Mouse (Mus musculus) hindbrain, embryonic 11.5 days (tissue): ENCODE data around the gene Nlrc5. TPM values are rescaled to one million over a fixed set of nuclear protein-coding genes. Genes with fewer than 3 reads are reported as not detected.

Experiments
- ATAC-seq: fragments of 200-750 bp; cut with Nextera tagmentation; 2 replicates; pipeline ENCODE4 v1.8.0; 2017; ENCODE audit warnings: mild to moderate bottlenecking, moderate TSS enrichment, moderate library complexity; ENCODE audit not compliant: low FRiP score
- DNase-seq: peaks from one replicate; pipeline ENCODE4 v3.0.0-alpha.2; 2015; ENCODE audit warnings: low spot score
- H3K27ac ChIP-seq: fragments of 300-500 bp; sonication (generic); 2 replicates; pipeline ENCODE4 v1.5.1; 2014; ENCODE audit warnings: mild to moderate bottlenecking, low read depth, low read length
- H3K27me3 ChIP-seq: fragments of 300-500 bp; sonication (generic); 2 replicates; pipeline ENCODE4 v1.6.1; 2014; ENCODE audit warnings: mild to moderate bottlenecking, low read length, moderate library complexity, mixed read lengths; ENCODE audit not compliant: control insufficient read depth, insufficient read depth
- H3K36me3 ChIP-seq: fragments of 300-500 bp; sonication (generic); 2 replicates; pipeline ENCODE4 v1.6.1; 2014; ENCODE audit warnings: mild to moderate bottlenecking, low read length, moderate library complexity, mixed read lengths; ENCODE audit not compliant: control insufficient read depth, insufficient read depth
- H3K4me1 ChIP-seq: fragments of 300-500 bp; sonication (generic); replicated peaks from 2 replicates; pipeline ENCODE4 v1.6.1; 2014; ENCODE audit warnings: low read length, mixed read lengths; ENCODE audit not compliant: control insufficient read depth, insufficient read depth
- H3K4me2 ChIP-seq: fragments of 300-500 bp; sonication (generic); replicated peaks from 2 replicates; pipeline ENCODE4 v1.6.1; 2014; ENCODE audit warnings: mild to moderate bottlenecking, low read depth, low read length
- H3K4me3 ChIP-seq: fragments of 300-500 bp; sonication (generic); 2 replicates; pipeline ENCODE4 v1.5.1; 2014; ENCODE audit warnings: low read depth, low read length
- H3K9ac ChIP-seq: fragments of 300-500 bp; sonication (generic); 2 replicates; pipeline ENCODE4 v1.6.1; 2014; ENCODE audit warnings: low read depth, low read length
- H3K9me3 ChIP-seq: fragments of 300-500 bp; sonication (generic); 2 replicates; pipeline ENCODE4 v1.6.1; 2016; ENCODE audit warnings: low read length; ENCODE audit not compliant: control insufficient read depth
- WGBS: fragments of 180-500 bp; shearing (Covaris S2); extraction: QIAGEN DNeasy Blood & Tissue Kit; methylation state at CpG from one replicate; pipeline ENCODE4 v1.1.7; 2014; 5-methylcytosine and 5-hydroxymethylcytosine counted together
- polyA plus RNA-seq: library from polyadenylated mRNA; unstranded; fragments of >200 nt; fragmentation: Nextera tagmentation; extraction: Ambion mirVana; gene quantifications from 2 replicates; pipeline ENCODE4 v1.2.1, GENCODE M21; 2014

The Nlrc5 gene
- polyA plus RNA-seq, 1 experiment from 2014 or later, result 0.23 TPM

- Histone ChIP-seq H3K4me1 (no peaks in the 10 kb centered on the region), H3K27ac (no peak overlapping the region), H3K27me3 (no peaks in the 10 kb centered on the region), H3K9ac (no peak overlapping the region), H3K36me3 (no peaks in the 10 kb centered on the region), H3K4me2 (no peak overlapping the region), H3K4me3 (no peak overlapping the region), H3K9me3 (no peaks in the 10 kb centered on the region)
- no peak for DNase-seq
- 70% methylated on average over 8 of the region's 8 CpGs for WGBS
- no peak for ATAC-seq
Observed at GRCm38 (mm10) chr8:94543981-94544380, 109.8 kb downstream of the Nlrc5 start.

- Histone ChIP-seq H3K4me3 (no peak overlapping the region), H3K27ac (no peak overlapping the region), H3K27me3 (no peaks in the 10 kb centered on the region), H3K4me2 (no peak overlapping the region), H3K9me3 (no peaks in the 10 kb centered on the region), H3K4me1 (peaks cover 8% of the 10 kb centered on the region; the same call in 1 of the 2 replicates), H3K36me3 (no peaks in the 10 kb centered on the region), H3K9ac (no peak overlapping the region)
- 69% methylated on average over 5 of the region's 5 CpGs for WGBS
- DNase-seq (no peak), ATAC-seq (no peak)
Observed at GRCm38 (mm10) chr8:94549041-94549440, 114.9 kb downstream of the Nlrc5 start.

- ATAC-seq (no peak), DNase-seq (no peak)
- no peak overlapping the region for H3K4me2 ChIP-seq
- H3K27ac ChIP-seq, result no peak overlapping the region
- H3K9ac ChIP-seq, result no peak overlapping the region
- no peaks in the 10 kb centered on the region for H3K36me3 ChIP-seq
- H3K4me3 ChIP-seq, result no peak overlapping the region
- H3K4me1 ChIP-seq, result peaks cover 8% of the 10 kb centered on the region; the same call in 1 of the 2 replicates
- WGBS, result 69% methylated on average over 5 of the region's 5 CpGs
- H3K27me3 ChIP-seq, result no peaks in the 10 kb centered on the region
- H3K9me3 ChIP-seq, result no peaks in the 10 kb centered on the region
Observed at GRCm38 (mm10) chr8:94549482-94549881, 115.3 kb downstream of the Nlrc5 start.

GRCm38 (mm10) chr8:94549998-94550397 is 115.8 kb downstream of the Nlrc5 start:
- 87% methylated on average over 5 of the region's 5 CpGs for WGBS
- H3K36me3 ChIP-seq, result no peaks in the 10 kb centered on the region
- H3K9ac ChIP-seq, result no peak overlapping the region
- peaks cover 8% of the 10 kb centered on the region; the same call in 1 of the 2 replicates for H3K4me1 ChIP-seq
- no peaks in the 10 kb centered on the region for H3K27me3 ChIP-seq
- H3K9me3 ChIP-seq, result no peaks in the 10 kb centered on the region
- H3K4me2 ChIP-seq, result no peak overlapping the region
- no peak overlapping the region for H3K4me3 ChIP-seq
- ATAC-seq (no peak), DNase-seq (no peak)
- no peak overlapping the region for H3K27ac ChIP-seq

- Histone ChIP-seq H3K27ac (peak overlapping the region; percentile 51), H3K4me1 (peaks cover 8% of the 10 kb centered on the region; the same call in 1 of the 2 replicates), H3K36me3 (no peaks in the 10 kb centered on the region), H3K4me3 (no peak overlapping the region), H3K9me3 (no peaks in the 10 kb centered on the region), H3K4me2 (no peak overlapping the region), H3K9ac (no peak overlapping the region), H3K27me3 (no peaks in the 10 kb centered on the region)
- WGBS, result 36% methylated on average over 17 of the region's 17 CpGs
- ATAC-seq (peak; percentile 89), DNase-seq (peak; percentile 83)
Observed at GRCm38 (mm10) chr8:94551471-94552422, 117.6 kb downstream of the Nlrc5 start.

GRCm38 (mm10) chr8:94552696-94553095 is 118.5 kb downstream of the Nlrc5 start:
- Histone ChIP-seq H3K4me2 (no peak overlapping the region), H3K4me1 (peaks cover 8% of the 10 kb centered on the region; the same call in 1 of the 2 replicates), H3K9me3 (no peaks in the 10 kb centered on the region), H3K27me3 (no peaks in the 10 kb centered on the region), H3K27ac (no peak overlapping the region), H3K4me3 (no peak overlapping the region), H3K9ac (no peak overlapping the region), H3K36me3 (no peaks in the 10 kb centered on the region)
- ATAC-seq (no peak), DNase-seq (no peak)
- WGBS, result 79% methylated on average over 2 of the region's 2 CpGs

GRCm38 (mm10) chr8:94557281-94557680 is 123.1 kb downstream of the Nlrc5 start:
- ATAC-seq, result no peak
- H3K27ac ChIP-seq, result no peak overlapping the region
- 79% methylated on average over 3 of the region's 3 CpGs for WGBS

GRCm38 (mm10) chr8:94561256-94561655 is 127.1 kb downstream of the Nlrc5 start:
- no peaks in the 10 kb centered on the region for H3K9me3 ChIP-seq
- DNase-seq (peak; percentile 58), ATAC-seq (peak; percentile 83)
- peaks cover 6% of the 10 kb centered on the region for H3K4me1 ChIP-seq
- no peaks in the 10 kb centered on the region for H3K36me3 ChIP-seq
- no peak overlapping the region for H3K27ac ChIP-seq
- H3K9ac ChIP-seq, result no peak overlapping the region
- no peaks in the 10 kb centered on the region for H3K27me3 ChIP-seq
- WGBS, result 33% methylated on average over 5 of the region's 5 CpGs
- H3K4me2 ChIP-seq, result no peak overlapping the region
- no peak overlapping the region for H3K4me3 ChIP-seq

More at GRCm38 (mm10) chr8:94557281-94557680, 123.1 kb downstream of the Nlrc5 start:
- Histone ChIP-seq H3K9ac (no peak overlapping the region), H3K4me3 (no peak overlapping the region), H3K27me3 (no peaks in the 10 kb centered on the region), H3K36me3 (no peaks in the 10 kb centered on the region), H3K4me2 (no peak overlapping the region), H3K9me3 (no peaks in the 10 kb centered on the region), H3K4me1 (peaks cover 6% of the 10 kb centered on the region)
- no peak for DNase-seq

GRCm38 (mm10) chr8:94564421-94564820 is 130.3 kb downstream of the Nlrc5 start:
- no peaks in the 10 kb centered on the region for H3K36me3 ChIP-seq
- no peak for ATAC-seq
- H3K9me3 ChIP-seq, result no peaks in the 10 kb centered on the region
- H3K4me1 ChIP-seq, result peaks cover 16% of the 10 kb centered on the region
- H3K27ac ChIP-seq, result no peak overlapping the region
- no peak for DNase-seq
- H3K27me3 ChIP-seq, result no peaks in the 10 kb centered on the region
- H3K9ac ChIP-seq, result no peak overlapping the region
- H3K4me2 ChIP-seq, result no peak overlapping the region
- no peak overlapping the region for H3K4me3 ChIP-seq
